Mouse (Mus musculus) embryonic fibroblast, embryonic 13.5 days (primary cell): ENCODE measurements around the gene Tnfaip2.

Experiments used
- CTCF ChIP-seq: IDR thresholded peaks from 2 replicates; pipeline ENCODE4 v1.5.1; 2011; ENCODE audit warnings: mild to moderate bottlenecking, control low read depth, low read length, moderate library complexity, borderline replicate concordance; ENCODE audit not compliant: insufficient read depth
- POLR2A ChIP-seq: IDR thresholded peaks from 2 replicates; pipeline ENCODE4 v1.6.1; 2011; ENCODE audit warnings: low read depth, mild to moderate bottlenecking, control low read depth, low read length, moderate library complexity

DNA sequence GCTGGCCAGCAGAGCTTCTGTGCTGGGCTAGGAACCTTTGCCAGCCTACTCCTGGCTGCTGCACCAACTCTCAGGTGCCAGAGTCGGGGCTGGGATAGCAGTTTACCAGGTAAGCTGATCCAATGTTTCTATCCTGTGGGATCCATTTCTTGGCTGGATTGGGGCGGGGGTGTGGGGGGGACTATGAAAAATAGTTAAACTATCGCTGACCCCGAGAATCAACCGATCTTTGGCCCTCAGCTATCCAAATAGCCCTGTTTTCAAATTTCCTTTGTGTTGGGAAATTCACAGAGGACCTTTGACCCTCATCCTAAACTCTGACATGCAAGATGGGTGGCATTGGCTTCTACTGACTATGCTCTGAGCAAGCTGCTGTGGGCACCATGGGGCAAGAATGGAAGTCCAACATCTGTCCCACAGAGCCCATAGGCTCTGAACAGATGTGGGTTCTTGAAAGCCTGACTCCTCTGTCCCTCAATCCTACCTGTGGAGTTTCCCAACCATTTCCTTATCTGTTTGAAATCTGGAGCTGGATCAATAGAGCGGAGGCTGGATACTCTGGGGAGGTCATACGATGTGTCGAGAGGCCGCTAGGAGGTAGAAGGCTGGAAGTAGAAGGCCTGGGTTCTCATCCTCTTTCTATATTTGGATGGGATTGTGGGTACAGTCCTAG lies 1.4 kb upstream of the Tnfaip2 start:
- TF ChIP-seq POLR2A: no peak
- TF ChIP-seq CTCF: no peak
